Mouse (Mus musculus) neural tube, embryonic 12.5 days (tissue): ENCODE results near the gene Tent4b. TPM values are rescaled to one million over a fixed set of nuclear protein-coding genes. Genes with fewer than 3 reads are reported as not detected.
A peak's percentile ranks its signal among the peaks of the same experiment; 100 is the strongest.

Experiments
- ATAC-seq: fragments of 200-750 bp; cut with Nextera tagmentation; 2 replicates; pipeline ENCODE4 v1.8.0; 2017; ENCODE audit warnings: low read depth, mild to moderate bottlenecking, moderate TSS enrichment, moderate library complexity; ENCODE audit not compliant: low FRiP score
- H3K27ac ChIP-seq: fragments of 300-500 bp; sonication (generic); 2 replicates; pipeline ENCODE4 v1.5.1; 2016
- H3K27me3 ChIP-seq: fragments of 300-500 bp; sonication (generic); replicated peaks from 2 replicates; pipeline ENCODE4 v1.6.1; 2016; ENCODE audit warnings: mild to moderate bottlenecking
- H3K36me3 ChIP-seq: fragments of 300-500 bp; sonication (generic); 2 replicates; pipeline ENCODE4 v1.6.1; 2016; ENCODE audit warnings: mild to moderate bottlenecking
- H3K4me1 ChIP-seq: fragments of 300-500 bp; sonication (generic); 2 replicates; pipeline ENCODE4 v1.6.1; 2016
- H3K4me2 ChIP-seq: fragments of 300-500 bp; sonication (generic); replicated peaks from 2 replicates; pipeline ENCODE4 v1.6.1; 2016; ENCODE audit warnings: mild to moderate bottlenecking
- H3K4me3 ChIP-seq: fragments of 300-500 bp; sonication (generic); 2 replicates; pipeline ENCODE4 v1.5.1; 2016
- H3K9ac ChIP-seq: fragments of 300-500 bp; sonication (generic); 2 replicates; pipeline ENCODE4 v1.6.1; 2016; ENCODE audit warnings: mild to moderate bottlenecking
- H3K9me3 ChIP-seq: fragments of 300-500 bp; sonication (generic); 2 replicates; pipeline ENCODE4 v1.6.1; 2016; ENCODE audit warnings: mild to moderate bottlenecking
- WGBS: fragments of 180-500 bp; shearing (Covaris S2); methylation state at CpG from one replicate; pipeline ENCODE4 v1.1.7; 2016; 5-methylcytosine and 5-hydroxymethylcytosine counted together
- polyA plus RNA-seq: library from polyadenylated mRNA; unstranded; fragments of >200 nt; fragmentation: Nextera tagmentation; extraction: Ambion mirVana; gene quantifications from 2 replicates; pipeline ENCODE4 v1.2.1, GENCODE M21; 2016

Gene Tent4b
- polyA plus RNA-seq, 1 experiment from 2014 or later = 13.2 TPM

DNA sequence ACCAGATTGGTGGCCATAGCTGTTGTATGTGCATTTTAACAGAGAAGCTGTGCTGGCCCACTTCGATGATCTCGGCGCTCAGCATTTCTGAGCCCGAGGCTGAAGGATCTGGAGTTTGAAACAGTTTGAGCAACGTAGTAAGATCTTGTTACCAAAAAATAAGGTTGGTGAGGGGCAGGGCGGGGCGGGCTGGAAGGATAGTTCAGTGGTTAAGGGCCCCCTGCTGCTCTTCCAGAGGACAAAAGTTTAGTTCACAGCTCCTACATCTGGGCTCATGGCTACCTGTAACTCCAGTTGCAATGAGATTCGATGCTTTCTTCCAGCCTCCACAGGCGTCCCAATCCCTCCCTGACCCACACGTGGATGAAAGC, 99.7 kb downstream of the Tent4b start:
- Histone ChIP-seq H3K9me3 (no peaks in the 10 kb centered on the region), H3K4me3 (no peak overlapping the region), H3K27me3 (no peaks in the 10 kb centered on the region), H3K4me1 (peaks cover 8% of the 10 kb centered on the region), H3K36me3 (no peaks in the 10 kb centered on the region), H3K9ac (no peak overlapping the region), H3K4me2 (no peak overlapping the region), H3K27ac (no peak overlapping the region)
- 91% methylated on average over 10 of the region's 10 CpGs for WGBS
- ATAC-seq = no peak

GRCm38 (mm10) chr8:88299907-88300603, 101.0 kb downstream of the Tent4b start:
- peaks cover 8% of the 10 kb centered on the region for H3K4me1 ChIP-seq
- H3K9me3 ChIP-seq = no peaks in the 10 kb centered on the region
- H3K4me3 ChIP-seq = no peak overlapping the region
- H3K36me3 ChIP-seq = no peaks in the 10 kb centered on the region
- WGBS = 77% methylated on average over 10 of the region's 10 CpGs
- no peaks in the 10 kb centered on the region for H3K27me3 ChIP-seq
- ATAC-seq = no peak
- H3K4me2 ChIP-seq = no peak overlapping the region
- H3K27ac ChIP-seq = no peak overlapping the region
- no peak overlapping the region for H3K9ac ChIP-seq

DNA sequence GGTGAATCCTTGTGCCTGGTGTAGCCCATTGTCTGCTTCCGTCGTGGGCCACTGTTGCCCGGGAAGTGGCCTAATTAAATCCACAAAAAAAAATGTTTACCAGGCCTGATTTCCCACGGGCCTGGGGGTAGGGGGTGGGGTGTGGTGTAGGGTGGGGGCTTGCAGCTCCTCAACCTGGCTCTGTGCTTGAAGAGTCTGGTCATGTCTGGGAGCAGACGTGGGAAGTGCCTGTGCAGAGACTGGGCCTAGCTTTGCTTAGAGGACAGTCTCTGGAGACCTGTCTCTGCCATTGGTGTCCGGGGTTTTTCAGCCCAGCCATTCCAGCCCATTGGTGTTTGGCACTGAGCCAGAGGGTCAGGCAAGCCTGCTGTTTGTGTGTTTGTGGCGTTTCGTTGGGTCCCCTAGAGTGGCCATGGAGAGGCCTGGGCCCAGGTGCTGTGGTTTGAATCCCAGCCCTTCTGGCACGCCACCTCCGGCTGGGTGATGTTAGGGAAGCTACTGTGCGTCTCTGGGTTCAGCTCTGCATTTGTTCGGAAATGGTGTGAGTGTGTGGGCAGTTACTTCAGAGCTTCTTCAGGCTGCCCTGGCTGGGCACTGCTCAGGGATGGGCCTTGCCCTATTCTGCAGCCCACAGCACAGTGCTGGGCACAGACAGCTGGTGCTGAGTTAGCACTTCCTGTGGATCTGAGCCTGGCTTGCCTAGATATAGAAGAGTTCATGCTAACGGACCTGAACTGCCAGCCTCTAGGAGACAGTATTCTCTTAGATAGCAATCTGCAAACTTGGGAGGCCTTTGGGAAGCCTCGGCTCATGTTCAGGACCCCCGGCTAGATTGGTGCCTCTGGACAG, 102.8 kb downstream of the Tent4b start:
- H3K36me3 ChIP-seq = no peaks in the 10 kb centered on the region
- H3K27me3 ChIP-seq = no peaks in the 10 kb centered on the region
- no peak overlapping the region for H3K4me3 ChIP-seq
- H3K4me1 ChIP-seq = peaks cover 8% of the 10 kb centered on the region
- peak; percentile 56 for ATAC-seq
- no peak overlapping the region for H3K27ac ChIP-seq
- 61% methylated on average over 15 of the region's 15 CpGs for WGBS
- no peak overlapping the region for H3K9ac ChIP-seq
- H3K4me2 ChIP-seq = no peak overlapping the region
- no peaks in the 10 kb centered on the region for H3K9me3 ChIP-seq

GRCm38 (mm10) chr8:88305814-88306213, 106.8 kb downstream of the Tent4b start:
- Histone ChIP-seq H3K4me3 (no peak overlapping the region), H3K36me3 (no peaks in the 10 kb centered on the region), H3K4me2 (no peak overlapping the region), H3K27me3 (no peaks in the 10 kb centered on the region), H3K27ac (no peak overlapping the region), H3K9me3 (no peaks in the 10 kb centered on the region), H3K9ac (no peak overlapping the region), H3K4me1 (peaks cover 8% of the 10 kb centered on the region)
- ATAC-seq = no peak
- WGBS = 87% methylated on average over 4 of the region's 4 CpGs

DNA sequence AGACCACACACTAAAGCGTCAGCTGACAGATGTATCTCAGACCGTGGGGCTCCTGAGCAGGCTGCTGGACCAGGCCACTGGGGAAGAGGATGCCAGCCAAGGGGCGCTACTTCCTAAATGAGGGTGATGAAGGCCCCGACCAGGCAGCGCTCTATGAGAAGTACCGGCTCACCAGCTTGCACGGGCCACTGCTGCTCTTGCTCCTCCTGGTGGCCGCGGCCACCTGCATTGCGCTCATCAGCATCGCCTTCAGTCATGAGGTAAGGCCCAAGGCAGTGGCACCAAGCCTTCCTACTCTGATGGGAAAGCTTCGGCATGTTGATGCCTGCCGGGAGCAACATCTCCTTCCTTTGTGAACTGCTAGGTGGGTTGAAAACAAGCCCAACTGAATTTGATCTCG, 107.5 kb downstream of the Tent4b start:
- Histone ChIP-seq H3K4me1 (peaks cover 4% of the 10 kb centered on the region), H3K4me3 (no peak overlapping the region), H3K36me3 (no peaks in the 10 kb centered on the region), H3K9ac (no peak overlapping the region), H3K27ac (no peak overlapping the region), H3K9me3 (no peaks in the 10 kb centered on the region), H3K4me2 (no peak overlapping the region), H3K27me3 (no peaks in the 10 kb centered on the region)
- WGBS = 70% methylated on average over 14 of the region's 14 CpGs
- ATAC-seq = no peak

GRCm38 (mm10) chr8:88307736-88308135, 108.7 kb downstream of the Tent4b start:
- Histone ChIP-seq H3K27me3 (no peaks in the 10 kb centered on the region), H3K4me1 (no peaks in the 10 kb centered on the region), H3K4me2 (no peak overlapping the region), H3K9me3 (no peaks in the 10 kb centered on the region), H3K4me3 (no peak overlapping the region), H3K36me3 (no peaks in the 10 kb centered on the region), H3K27ac (no peak overlapping the region), H3K9ac (no peak overlapping the region)
- no peak for ATAC-seq
- 88% methylated on average over 4 of the region's 4 CpGs for WGBS

Other genes starting within 250 kb of the Tent4b start
- gene Zfp423, start 239.6 kb upstream of the Tent4b start, polyA plus RNA-seq = 47.4 and 48.5 TPM in 2 replicates
- 50.4 and 52.3 TPM in 2 replicates for gene Cnep1r1, start 80.4 kb upstream of the Tent4b start, polyA plus RNA-seq
- gene Heatr3, start 61.4 kb upstream of the Tent4b start, polyA plus RNA-seq = 43.8 and 46.6 TPM in 2 replicates
- gene Adcy7, start 73.2 kb downstream of the Tent4b start, polyA plus RNA-seq = 2.5 and 2.7 TPM in 2 replicates
- 88.9 and 102 TPM in 2 replicates for gene Brd7, start 163.0 kb downstream of the Tent4b start, polyA plus RNA-seq